Mouse (Mus musculus) right cerebral cortex, postnatal 4 days (tissue): ENCODE measurements at regions not wholly inside any gene's neighbourhood (a gene's known extent, or its start where the extent isn't known, plus 50 kb on each side); places are given as distances from the start of the nearest gene placed in this dataset.
A peak's percentile ranks its signal among the peaks of the same experiment; 100 is the strongest.
"Not testable (repeated sequence)": the region's sequence is repeated elsewhere in the genome, so short reads cannot be mapped to it uniquely, and the experiment has no call there.

Source experiments
- DNase-seq: peaks from one replicate; pipeline ENCODE4 v3.0.0-alpha.2; 2022

DNA sequence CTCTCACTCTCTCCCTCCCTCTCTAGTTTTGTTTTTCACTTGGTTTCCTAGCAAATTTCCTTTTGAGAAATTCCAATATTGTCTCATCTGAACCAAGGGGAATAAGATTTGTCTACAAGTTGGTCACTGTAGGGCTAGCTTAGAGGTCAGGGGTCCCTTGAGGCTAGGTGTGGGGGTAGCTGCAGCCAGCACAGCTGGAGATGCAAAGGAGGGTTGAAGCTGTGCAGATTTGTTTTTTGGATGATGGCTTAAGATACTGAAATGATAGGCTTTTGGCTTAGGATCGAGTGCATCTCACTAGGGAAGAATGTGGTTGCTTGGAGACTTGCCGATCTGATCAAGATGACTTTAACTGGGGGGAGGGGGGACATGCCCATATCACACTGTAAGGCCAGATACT is 88.3 kb upstream of the Tmem28 start:
- DNase-seq = no peak

DNA sequence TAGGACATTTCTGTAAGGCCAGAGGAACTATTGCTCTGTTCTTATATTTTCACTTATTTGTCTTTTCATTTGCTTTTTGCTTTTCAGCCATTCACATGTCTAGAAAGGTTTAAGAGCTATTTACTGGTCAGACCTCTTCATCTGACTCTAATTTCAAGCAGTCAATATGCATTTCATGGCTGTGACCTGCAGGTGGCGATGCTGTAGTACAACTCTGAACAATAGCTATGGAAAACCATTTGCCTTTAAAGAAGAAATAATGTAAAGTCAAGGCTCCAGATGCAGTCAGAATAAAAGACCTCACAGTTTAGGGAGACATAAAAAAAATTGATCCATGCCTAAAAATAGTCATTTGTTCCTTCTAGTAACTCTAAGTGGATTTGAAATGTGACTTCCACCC is 95.7 kb upstream of the Tmem28 start:
- DNase-seq = peak; percentile 35

- DNase-seq = no peak
Measured at GRCm38 (mm10) chrX:99695366-99695765, 125.5 kb upstream of the Tmem28 start.

GRCm38 (mm10) chrX:99690971-99691370 is 129.8 kb upstream of the Tmem28 start:
- no peak for DNase-seq

DNA sequence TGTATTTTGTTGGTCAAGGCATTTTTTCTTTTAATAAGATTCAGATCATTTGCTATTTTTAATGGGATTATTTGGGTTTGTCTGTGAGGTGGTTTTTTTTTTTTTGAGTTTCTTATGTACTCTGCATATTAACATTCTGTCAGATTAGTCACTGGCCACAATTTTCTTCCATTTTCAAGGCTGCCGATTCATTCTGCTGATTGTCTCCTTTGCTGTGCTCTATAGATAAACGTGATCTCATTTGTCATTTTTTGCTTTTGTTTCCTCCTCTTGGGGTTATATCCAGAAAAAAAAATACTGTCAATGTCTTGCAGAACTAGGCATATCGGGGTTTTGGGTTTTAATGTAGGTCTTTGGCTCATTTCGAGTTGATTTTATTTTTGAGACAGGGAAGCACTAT is 131.1 kb upstream of the Tmem28 start:
- no peak for DNase-seq

DNA sequence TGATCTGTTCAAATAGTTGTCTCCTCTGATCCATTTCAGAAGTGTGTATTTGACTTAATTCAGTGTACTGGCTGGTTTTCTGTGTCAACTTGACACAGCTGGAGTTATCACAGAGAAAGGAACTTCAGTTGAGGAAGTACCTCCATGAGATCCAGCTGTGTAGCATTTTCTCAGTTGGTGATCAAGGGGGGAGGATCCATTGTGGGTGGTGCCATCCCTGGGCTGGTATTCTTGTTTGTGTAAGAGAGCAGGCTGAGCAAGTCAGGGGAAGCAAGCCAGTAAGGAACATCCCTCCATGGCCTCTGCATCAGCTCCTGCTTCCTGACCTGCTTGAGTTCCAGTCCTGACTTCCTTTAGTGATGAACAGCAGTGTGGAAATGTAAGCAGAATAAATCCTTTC is 138.3 kb upstream of the Tmem28 start:
- not testable (repeated sequence) for DNase-seq

- no peak for DNase-seq
Measured at GRCm38 (mm10) chrX:99667596-99667995, 153.2 kb upstream of the Tmem28 start.

GRCm38 (mm10) chrX:99662566-99662965 is 158.3 kb upstream of the Tmem28 start:
- DNase-seq = no peak

- DNase-seq = no peak
Measured at GRCm38 (mm10) chrX:99659496-99660140, 161.2 kb upstream of the Tmem28 start.

GRCm38 (mm10) chrX:99657790-99658451 is 162.9 kb upstream of the Tmem28 start:
- DNase-seq = peak; percentile 73

DNA sequence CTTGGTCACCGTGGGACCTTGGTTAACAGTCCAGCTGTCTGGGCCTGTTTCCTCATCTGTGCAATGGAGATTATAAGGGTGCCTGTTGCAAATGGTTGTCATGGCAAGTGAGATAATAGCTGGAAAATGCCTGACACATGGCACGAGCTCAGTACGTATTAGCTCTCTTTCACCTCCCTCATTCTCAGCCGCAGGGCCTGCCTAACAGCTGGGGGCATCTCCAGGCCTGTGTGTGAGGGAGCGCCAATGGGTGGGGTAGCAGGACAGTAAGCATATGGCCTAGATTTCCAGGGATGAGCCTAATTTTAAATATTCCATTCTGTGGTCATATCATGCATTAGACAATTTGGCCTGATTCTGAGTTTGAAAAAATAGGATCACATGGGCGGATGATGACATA is 163.8 kb upstream of the Tmem28 start:
- DNase-seq = no peak

DNA sequence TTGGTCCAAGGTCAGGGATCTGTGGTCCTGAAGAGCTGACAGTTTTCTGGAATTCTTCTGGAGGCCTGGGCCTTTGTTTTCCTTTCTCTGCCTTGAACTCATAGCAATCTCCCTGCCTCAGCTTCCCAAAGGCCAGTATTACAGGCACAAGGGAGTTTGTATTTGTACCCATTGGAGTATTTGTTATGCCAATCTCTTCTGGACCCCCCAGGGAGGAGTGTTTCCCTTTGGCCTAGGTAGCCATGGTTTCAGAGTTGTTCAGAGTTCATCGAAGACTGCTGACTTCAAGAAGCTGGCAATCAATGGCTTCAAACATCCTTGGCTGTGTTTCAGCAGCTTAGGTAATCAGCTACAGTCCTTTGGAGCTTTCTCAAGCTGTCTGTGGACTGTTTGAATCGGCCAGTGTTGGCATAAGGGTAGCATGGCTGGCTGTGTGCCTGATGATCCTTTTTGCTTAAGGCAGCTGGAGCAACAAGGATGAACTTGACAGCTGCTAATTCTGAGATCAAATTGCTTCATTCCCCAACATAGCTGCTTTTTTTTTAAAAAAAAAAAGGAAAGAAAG is 161.2 kb upstream of the Pja1 start:
- no peak for DNase-seq

DNA sequence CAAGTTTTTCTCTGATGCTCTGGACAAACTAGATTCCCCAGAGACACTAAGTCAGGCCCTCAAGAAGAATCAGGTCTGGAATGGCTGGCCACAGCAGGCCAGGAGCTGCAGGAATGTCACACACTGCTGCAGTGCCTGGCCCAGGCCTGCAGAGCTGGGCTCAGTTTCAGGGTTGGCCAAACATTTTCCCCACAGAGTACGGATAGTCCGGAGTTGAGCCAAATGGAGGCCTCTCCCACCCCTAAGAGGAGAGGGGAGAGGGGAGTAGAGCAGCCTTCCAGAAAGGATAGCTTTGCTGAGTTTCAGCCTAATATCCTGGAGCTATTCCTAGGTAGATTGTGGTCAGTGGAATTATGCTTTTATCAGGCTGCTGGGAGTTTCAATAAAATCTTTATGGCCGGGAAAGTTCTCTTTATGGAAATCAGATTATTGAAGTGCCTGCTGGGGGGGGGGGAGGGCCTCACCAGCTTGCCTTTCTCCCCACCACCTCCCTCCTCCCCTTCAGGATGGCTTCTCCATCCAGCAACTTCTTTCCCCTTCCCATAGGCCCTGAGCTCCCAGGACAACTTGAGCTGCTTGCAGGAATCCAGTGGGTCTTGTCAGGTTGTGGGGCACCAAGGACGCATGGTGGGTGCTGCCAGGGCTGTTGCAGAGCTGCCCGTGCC is 153.6 kb upstream of the Pja1 start:
- no peak for DNase-seq

DNA sequence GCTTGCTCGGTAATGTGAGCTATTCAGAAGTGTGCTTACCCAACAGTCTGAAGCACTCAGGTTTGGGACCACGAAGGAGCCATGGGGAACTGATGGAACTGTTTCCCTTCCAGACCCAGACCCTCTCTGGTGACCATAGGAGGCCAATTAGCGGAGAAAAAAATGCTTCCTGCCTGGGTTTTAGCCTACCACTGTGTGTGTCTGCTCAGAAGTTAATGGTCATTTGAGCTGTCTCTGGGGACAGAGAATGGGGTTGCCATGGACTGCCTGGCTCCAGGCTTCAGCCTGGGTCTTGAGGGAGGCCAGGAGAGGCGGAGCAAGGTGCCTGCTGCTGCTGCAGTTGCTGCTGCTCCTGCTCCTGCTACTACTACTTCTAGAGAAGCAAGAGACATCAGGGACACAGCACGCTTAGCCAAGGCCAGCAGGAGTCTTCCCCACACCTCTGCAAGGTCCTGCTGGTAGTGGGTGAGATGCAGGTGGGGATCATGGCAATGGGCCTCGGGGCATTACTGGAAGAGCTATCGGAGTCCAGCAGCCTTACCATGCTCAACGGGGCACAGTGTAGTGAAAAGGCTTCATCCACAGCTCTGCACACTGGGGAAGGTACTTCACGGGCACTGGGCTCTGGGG is 141.2 kb upstream of the Pja1 start:
- DNase-seq = no peak

DNA sequence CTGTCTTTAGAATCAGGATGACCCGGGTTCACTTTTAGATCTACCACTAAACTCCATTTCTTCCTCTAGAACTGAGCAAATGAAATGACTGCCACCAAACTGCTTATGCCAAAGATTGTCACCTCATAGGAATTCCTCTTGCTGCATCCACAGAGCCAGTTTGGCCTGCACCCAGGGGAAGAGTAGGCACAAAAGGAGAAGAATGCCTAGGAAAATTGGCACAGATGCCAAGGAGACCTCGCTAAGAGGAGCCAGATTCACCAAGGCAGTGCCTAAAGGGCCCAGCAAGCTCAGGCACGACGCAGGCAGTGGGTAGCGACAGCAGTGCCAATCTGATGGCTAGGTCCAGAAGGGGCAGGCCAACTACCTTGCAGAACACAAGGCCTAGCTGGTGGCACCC is 139.0 kb upstream of the Pja1 start:
- no peak for DNase-seq

GRCm38 (mm10) chrX:99609591-99609990 is 138.5 kb upstream of the Pja1 start:
- DNase-seq = no peak

DNA sequence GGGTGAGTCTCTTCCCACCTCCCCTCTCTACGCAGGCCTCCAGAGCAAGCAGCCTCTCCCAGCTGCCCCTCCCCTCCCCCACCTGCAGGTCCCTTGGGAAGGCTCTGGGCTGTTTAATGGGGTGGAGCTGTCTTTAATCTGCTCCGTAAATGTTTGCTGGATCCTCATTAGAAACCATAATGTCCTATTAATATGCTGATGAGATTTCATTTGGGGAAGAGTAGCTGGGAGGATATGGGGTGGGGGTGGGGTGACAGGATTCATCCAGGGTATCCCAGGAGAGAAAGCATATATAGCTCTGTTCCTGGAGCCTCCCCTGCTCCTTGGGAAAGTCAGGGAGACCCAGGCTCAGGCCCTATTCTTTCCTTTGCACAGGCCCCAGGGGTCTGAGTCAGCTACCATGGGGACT is 137.2 kb upstream of the Pja1 start:
- DNase-seq = no peak

DNA sequence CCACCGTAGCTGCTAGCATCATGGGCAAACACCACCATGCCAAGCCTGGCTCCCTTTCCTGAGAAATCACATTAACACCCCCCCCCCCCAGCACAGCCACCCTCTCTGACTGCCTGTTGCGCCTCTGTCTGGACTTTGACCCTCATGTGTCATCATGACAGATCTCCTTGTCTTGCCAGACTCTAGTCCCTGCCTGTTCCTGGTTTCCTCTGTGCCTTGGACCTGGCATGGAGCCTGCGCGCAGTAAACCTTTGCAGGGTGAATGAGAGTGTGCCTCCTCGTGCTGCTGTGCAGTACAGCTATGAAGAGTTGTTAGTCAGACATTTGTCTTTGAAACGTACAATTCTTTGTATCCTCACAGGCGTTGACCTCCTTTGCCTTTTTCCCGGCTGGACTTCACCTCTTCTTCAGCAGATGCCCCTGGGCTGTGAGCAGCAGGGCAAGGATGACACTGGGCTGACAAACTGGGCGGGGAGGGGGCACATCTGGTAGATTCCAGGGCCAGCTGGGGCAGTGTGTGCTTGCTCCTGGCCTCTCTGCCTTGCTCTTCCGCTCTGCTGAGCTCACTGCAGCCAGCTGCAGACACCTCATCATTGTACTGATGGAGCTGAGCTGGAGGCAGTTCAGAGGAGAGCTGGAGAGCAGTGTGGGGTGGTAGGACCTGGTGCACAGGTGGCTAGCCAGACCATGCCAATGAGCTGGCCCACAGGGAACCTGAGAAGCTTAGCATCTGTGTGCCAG is 134.2 kb upstream of the Pja1 start:
- DNase-seq = no peak

DNA sequence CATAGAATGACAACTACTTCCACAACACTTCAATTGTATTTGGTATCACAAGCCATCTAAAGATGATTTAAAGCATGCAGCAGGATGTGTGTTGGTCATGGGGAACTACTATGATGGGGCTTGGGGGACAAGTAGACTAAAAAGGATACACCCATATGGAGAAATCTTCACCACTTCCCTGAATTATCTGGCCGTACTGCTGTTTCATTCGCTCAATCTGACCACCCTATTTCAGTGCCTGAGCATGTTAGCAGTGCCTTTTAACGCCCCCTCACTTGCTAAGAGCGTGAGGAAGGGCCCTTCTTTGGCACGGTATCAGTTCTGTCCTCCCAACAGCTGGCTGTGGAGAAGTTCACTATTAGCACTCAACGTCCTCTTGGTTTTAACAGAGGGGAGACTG is 132.6 kb upstream of the Pja1 start:
- no peak for DNase-seq

DNA sequence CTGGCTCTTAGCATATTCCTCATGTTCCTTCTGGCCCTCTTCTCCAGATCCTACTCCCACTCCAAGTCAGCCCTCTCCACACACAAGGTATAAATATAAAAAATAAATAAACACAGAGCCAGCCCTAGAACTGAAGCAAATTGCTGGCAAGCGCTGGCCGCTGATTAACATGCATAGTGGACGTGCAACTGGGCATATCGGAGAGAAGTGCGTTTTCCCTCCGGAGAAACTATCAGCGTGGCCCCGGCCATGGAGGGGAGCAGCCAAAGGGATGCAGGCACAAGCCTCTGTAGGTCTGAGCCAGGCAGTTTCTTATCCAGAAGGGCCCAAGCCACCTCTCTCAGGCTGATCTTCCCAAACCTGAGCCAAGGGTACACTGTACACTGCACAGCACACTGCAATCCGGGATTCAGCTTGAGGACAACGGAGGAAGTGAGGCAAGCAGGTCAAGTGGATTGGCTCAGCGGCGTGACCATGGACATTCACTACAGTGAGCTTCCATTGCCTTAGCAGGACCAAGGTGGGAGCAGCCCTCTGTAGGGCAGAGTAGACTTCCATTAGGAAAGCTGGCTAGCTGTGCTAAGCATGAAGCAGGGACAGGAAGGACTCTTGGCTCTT is 131.3 kb upstream of the Pja1 start:
- DNase-seq = no peak

DNA sequence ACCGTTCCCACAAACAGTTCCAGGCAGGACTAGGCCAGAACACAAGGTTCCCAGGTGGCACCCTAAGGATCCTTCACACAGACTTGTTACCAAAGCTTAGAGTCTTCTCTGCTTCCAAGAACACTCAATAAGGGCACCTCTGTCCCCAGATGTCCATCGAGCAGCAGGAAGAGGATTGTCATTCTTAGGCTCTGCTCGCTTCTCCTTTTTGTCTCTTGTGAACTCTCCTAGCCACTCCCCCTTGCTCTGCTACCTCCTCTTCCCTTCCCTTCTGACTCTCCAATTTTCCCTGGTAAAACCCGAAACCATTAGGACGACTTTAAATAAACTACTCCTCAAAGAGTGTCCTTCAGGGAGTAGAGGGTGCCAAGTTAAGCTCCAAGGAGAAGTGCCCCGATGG is 124.4 kb upstream of the Pja1 start:
- DNase-seq = no peak

GRCm38 (mm10) chrX:99593872-99594487 is 122.9 kb upstream of the Pja1 start:
- no peak for DNase-seq
